Mouse (Mus musculus) hindbrain, embryonic 12.5 days (tissue): ENCODE data around the gene Zfp467. TPM values are rescaled to one million over a fixed set of nuclear protein-coding genes. Genes with fewer than 3 reads are reported as not detected.

Experiments
- ATAC-seq: fragments of 200-750 bp; cut with Nextera tagmentation; 2 replicates; pipeline ENCODE4 v1.8.0; 2017; ENCODE audit warnings: moderate TSS enrichment; ENCODE audit not compliant: low FRiP score
- H3K27ac ChIP-seq: fragments of 300-500 bp; sonication (generic); 2 replicates; pipeline ENCODE4 v1.5.1; 2016; ENCODE audit warnings: mild to moderate bottlenecking
- H3K27me3 ChIP-seq: fragments of 300-500 bp; sonication (generic); 2 replicates; pipeline ENCODE4 v1.6.1; 2016; ENCODE audit warnings: mild to moderate bottlenecking
- H3K36me3 ChIP-seq: fragments of 300-500 bp; sonication (generic); 2 replicates; pipeline ENCODE4 v1.6.1; 2016; ENCODE audit warnings: mild to moderate bottlenecking
- H3K4me1 ChIP-seq: fragments of 300-500 bp; sonication (generic); 2 replicates; pipeline ENCODE4 v1.6.1; 2016
- H3K4me2 ChIP-seq: fragments of 300-500 bp; sonication (generic); replicated peaks from 2 replicates; pipeline ENCODE4 v1.6.1; 2016; ENCODE audit warnings: mild to moderate bottlenecking
- H3K4me3 ChIP-seq: fragments of 300-500 bp; sonication (generic); 2 replicates; pipeline ENCODE4 v1.5.1; 2016; ENCODE audit warnings: mild to moderate bottlenecking
- H3K9ac ChIP-seq: fragments of 300-500 bp; sonication (generic); 2 replicates; pipeline ENCODE4 v1.6.1; 2016; ENCODE audit warnings: mild to moderate bottlenecking, moderate library complexity
- H3K9me3 ChIP-seq: fragments of 300-500 bp; sonication (generic); replicated peaks from 2 replicates; pipeline ENCODE4 v1.6.1; 2016; ENCODE audit warnings: mild to moderate bottlenecking
- WGBS: fragments of 180-500 bp; shearing (Covaris S2); methylation state at CpG from one replicate; pipeline ENCODE4 v1.1.7; 2016; 5-methylcytosine and 5-hydroxymethylcytosine counted together
- polyA plus RNA-seq: library from polyadenylated mRNA; unstranded; fragments of >200 nt; fragmentation: Nextera tagmentation; extraction: Ambion mirVana; gene quantifications from 2 replicates; pipeline ENCODE4 v1.2.1, GENCODE M21; 2016

Gene Zfp467
- polyA plus RNA-seq, 1 experiment from 2014 or later: 22.2 TPM

DNA sequence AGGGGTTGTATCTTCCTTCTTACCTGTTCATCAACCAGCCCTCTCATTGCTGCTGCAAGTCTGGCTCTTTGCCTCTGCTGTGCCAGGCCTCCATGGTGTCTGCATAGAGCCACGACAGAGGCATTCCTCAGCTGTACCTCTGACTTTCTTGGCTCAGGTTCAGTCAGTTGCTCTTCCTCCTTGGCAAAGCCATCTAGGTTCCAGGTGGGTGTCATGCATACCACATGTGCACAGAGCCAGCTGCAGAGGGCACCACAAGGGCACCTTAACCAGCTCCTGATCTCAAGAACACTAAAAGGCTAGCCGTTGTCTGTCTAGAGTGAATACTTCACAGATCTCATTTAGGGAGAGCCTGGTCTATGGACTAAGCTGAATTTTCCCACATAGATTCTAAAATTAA lies 29.1 kb downstream of the Zfp467 start:
- ATAC-seq: no peak
- Histone ChIP-seq H3K9ac (no peak overlapping the region), H3K9me3 (no peaks in the 10 kb centered on the region), H3K4me1 (peaks cover 7% of the 10 kb centered on the region; the same call in 1 of the 2 replicates), H3K27ac (no peak overlapping the region), H3K36me3 (peaks cover 73% of the 10 kb centered on the region), H3K4me3 (no peak overlapping the region), H3K27me3 (no peaks in the 10 kb centered on the region), H3K4me2 (no peak overlapping the region)
- 91% methylated on average over 2 of the region's 2 CpGs for WGBS

DNA sequence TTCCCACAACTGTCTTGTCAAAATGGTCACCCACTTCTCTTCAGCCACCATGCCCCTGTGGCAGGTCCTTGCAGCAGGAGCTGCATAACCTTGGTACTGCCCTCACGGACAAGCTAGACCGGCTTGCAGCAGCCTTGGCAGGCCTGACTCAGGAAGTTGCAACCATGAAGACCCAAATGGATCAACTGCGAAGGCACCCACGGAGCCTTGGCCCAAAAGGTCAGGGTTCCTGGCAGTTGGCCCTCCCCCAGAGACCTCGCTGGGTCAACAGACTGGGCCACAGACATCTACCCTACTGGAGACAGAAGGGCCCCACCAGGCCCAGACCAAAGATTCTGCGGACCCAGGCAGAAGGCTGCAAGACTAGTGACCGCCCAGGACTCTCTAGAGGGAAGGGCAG lies 30.0 kb downstream of the Zfp467 start:
- no peaks in the 10 kb centered on the region for H3K9me3 ChIP-seq
- H3K4me2 ChIP-seq: no peak overlapping the region
- no peaks in the 10 kb centered on the region for H3K27me3 ChIP-seq
- H3K9ac ChIP-seq: no peak overlapping the region
- H3K4me1 ChIP-seq: 0 out of 2 replicates have a peak, but pooled peaks cover 3% of the 10 kb centered on the region
- H3K4me3 ChIP-seq: no peak overlapping the region
- no peak for ATAC-seq
- 91% methylated on average over 7 of the region's 7 CpGs for WGBS
- H3K27ac ChIP-seq: no peak overlapping the region
- H3K36me3 ChIP-seq: peaks cover 81% of the 10 kb centered on the region

DNA sequence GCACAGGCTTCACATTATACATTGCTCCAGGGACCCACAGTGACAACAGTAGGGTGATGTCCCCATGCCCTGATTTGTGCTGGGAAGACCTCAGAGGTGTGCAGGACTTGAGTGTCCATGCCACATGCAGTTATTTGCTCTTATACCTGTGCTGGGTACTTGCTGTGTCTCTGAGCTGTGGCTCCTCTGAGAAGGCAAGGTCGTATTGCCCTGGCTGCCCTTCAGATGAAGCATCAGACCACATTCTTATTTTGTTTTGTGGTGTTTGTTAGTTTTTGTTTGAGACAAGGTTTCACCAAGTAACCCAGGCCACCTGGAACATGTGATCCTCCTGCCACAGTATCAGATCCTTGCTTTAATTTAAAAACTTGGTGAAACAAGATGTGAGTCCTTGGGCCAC lies 30.7 kb downstream of the Zfp467 start:
- no peak overlapping the region for H3K4me3 ChIP-seq
- H3K9me3 ChIP-seq: no peaks in the 10 kb centered on the region
- peaks cover 89% of the 10 kb centered on the region for H3K36me3 ChIP-seq
- 95% methylated on average over 1 of the region's 1 CpGs for WGBS
- H3K9ac ChIP-seq: no peak overlapping the region
- H3K27me3 ChIP-seq: no peaks in the 10 kb centered on the region
- no peaks in the 10 kb centered on the region for H3K4me1 ChIP-seq
- no peak overlapping the region for H3K27ac ChIP-seq
- no peak for ATAC-seq
- H3K4me2 ChIP-seq: no peak overlapping the region

DNA sequence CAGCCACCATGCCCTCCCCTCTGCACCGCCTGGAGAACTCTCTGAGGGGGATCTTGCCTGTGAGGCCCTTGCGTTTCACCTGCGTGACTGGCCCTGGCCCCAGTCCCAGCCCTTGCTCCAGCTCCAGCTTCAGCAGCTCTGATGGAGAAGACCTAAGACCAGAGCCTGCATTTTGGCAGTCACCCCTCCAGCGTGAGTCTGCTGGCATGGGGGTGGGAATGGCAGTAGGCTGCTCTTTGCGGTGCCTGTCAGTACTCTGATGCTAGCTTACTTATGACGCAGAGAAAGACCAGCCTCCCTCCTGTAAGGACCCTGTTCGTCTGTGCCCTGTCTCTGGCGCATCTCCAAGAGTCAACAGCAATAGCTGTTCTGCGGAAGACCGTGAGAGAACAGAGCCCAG lies 32.5 kb downstream of the Zfp467 start:
- Histone ChIP-seq H3K4me1 (no peaks in the 10 kb centered on the region), H3K4me3 (no peak overlapping the region), H3K27me3 (no peaks in the 10 kb centered on the region), H3K9ac (no peak overlapping the region), H3K9me3 (no peaks in the 10 kb centered on the region), H3K27ac (no peak overlapping the region), H3K36me3 (peaks cover 99% of the 10 kb centered on the region), H3K4me2 (no peak overlapping the region)
- WGBS: 93% methylated on average over 10 of the region's 10 CpGs
- no peak for ATAC-seq

DNA sequence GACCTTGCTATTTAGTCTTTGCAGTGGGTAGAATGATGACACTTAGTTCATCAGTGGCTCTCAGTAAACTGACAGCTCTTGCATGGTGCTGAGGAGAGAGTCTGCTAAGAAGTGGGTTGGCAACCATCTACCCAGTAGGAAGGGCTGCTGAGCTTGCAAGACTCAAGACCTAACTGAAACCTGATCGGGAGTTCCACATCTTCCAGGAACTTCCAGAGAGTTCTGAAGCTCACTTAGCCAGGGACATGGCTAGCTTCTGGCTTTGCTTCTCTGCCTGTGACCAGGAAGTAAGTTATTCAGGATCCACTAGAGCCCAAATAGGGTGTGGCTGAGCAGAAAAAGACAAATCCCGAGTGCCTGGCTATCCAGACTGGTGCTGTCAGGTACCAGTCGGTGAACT lies 33.0 kb downstream of the Zfp467 start:
- 92% methylated on average over 3 of the region's 3 CpGs for WGBS
- no peak overlapping the region for H3K27ac ChIP-seq
- no peak overlapping the region for H3K4me3 ChIP-seq
- H3K9me3 ChIP-seq: no peaks in the 10 kb centered on the region
- ATAC-seq: no peak
- no peaks in the 10 kb centered on the region for H3K27me3 ChIP-seq
- H3K4me2 ChIP-seq: no peak overlapping the region
- no peak overlapping the region for H3K9ac ChIP-seq
- H3K4me1 ChIP-seq: no peaks in the 10 kb centered on the region
- peaks cover 99% of the 10 kb centered on the region for H3K36me3 ChIP-seq

DNA sequence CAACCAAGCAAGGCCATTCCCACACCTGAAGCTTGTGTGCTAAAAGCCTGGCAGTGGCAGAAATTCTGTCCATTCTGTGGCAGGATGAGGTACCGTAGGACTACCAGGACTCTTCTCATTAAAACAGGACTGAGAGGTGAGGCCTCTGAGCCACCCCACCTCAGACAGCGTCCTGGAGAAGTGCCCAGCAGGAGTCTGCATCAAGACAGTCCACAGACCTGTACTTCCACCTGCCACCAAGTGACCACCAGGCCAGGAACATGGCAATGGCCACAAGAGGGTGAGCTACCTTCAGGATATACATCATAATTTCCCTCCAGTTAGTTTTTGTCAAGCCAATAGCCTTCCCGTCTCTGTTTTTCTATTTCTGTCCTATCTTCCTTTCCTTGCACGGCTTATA lies 33.5 kb downstream of the Zfp467 start:
- Histone ChIP-seq H3K36me3 (peaks cover 100% of the 10 kb centered on the region), H3K27me3 (no peaks in the 10 kb centered on the region), H3K9ac (no peak overlapping the region), H3K4me2 (no peak overlapping the region), H3K9me3 (no peaks in the 10 kb centered on the region), H3K4me3 (no peak overlapping the region), H3K4me1 (no peaks in the 10 kb centered on the region), H3K27ac (no peak overlapping the region)
- WGBS: 91% methylated on average over 4 of the region's 4 CpGs
- no peak for ATAC-seq

DNA sequence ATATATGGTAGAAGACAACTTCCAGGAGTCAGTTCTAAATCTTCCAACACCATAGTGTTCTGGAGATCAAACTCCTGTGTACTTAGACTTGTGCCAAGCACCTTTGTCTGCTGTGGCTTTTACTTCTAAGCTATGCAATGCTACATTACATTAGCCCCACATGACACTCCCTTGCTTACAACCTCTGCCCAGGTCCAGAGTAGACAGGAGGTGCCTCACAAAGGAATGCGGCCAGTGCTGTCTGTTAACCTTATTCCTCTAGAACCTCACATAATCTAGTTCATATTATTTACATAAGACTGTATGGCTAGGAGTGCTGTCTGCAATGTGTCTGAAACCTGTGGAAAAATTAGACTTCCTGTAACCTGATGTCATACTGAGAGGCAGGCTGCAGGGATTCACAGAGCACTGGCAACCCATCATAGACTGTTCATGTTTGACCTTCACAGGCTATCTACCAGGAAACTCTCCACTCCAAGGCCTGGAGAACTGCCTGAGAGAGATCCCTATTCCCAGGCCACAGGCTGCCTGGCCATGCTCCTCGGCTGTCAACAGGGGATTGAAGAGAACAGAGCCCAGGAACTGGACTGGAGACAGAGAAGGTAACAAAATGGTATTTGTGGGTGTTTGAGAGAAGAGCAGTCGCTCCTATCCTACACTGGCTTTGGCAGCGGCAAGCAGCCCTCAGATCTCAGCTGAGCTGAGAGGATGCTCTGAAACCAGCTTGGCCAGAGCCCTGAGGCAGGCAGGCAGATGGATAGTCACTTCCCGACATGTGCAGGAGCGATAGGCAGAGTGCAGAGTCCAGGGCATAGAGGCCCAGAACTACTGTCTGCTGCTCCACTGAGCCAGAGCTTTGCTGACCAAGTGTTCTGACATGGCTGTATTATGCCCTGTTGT lies 34.2 kb downstream of the Zfp467 start:
- 96% methylated on average over 6 of the region's 6 CpGs for WGBS
- Histone ChIP-seq H3K27me3 (no peaks in the 10 kb centered on the region), H3K9me3 (no peaks in the 10 kb centered on the region), H3K27ac (no peak overlapping the region), H3K4me3 (no peak overlapping the region), H3K9ac (no peak overlapping the region), H3K4me1 (no peaks in the 10 kb centered on the region), H3K4me2 (no peak overlapping the region), H3K36me3 (peaks cover 100% of the 10 kb centered on the region)
- no peak for ATAC-seq

DNA sequence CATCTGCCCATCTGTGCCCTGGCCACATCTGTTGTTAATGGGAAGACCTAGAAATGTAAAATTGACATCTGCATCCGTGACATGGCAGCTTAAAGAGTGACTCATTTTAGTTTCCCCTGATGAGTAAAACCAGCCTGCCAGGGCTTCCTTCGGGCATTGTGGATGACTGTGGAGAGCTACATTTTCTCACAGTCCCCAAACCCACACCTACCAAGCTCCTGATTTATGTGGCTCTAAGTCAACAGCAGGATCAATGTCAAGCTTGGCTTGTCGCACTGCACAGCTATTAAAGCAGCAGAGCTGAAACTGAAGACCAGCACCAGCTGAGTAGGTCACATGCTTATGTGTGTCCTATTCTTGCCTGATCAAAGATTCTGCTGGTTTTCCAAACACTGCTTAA lies 35.1 kb downstream of the Zfp467 start:
- Histone ChIP-seq H3K4me2 (no peak overlapping the region), H3K9ac (no peak overlapping the region), H3K4me1 (no peaks in the 10 kb centered on the region), H3K27ac (no peak overlapping the region), H3K4me3 (no peak overlapping the region), H3K27me3 (no peaks in the 10 kb centered on the region), H3K36me3 (peaks cover 99% of the 10 kb centered on the region), H3K9me3 (no peaks in the 10 kb centered on the region)
- WGBS: 87% methylated on average over 3 of the region's 3 CpGs
- no peak for ATAC-seq

DNA sequence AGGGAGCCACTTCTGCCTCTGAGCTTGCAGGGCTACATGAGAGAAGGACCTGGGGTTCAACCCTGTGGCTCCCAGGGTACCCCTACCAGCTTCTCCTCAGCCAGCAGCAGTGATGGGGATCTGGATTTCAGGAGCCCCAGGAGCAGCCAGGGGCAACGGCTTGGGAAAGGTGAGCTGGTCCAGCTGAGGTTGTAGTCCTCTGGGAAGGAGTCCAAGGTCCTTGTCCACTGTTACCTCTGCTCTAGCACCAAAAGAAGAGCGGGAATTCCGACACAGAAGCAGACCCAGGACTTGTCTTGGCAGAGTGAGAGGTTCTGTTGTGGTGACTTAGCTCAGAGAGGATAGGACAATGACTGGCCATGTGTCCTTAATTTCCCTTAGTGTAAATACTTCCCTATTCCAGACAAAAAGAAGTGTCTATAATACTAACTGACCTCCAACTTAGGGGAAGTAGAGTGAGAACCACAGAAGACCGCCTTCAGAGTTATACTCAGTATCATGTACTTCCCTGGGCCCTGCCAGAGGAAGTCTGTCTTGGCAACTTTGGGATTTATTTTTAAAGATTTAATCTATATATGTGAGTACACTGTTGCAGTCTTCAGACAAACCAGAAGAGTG lies 35.8 kb downstream of the Zfp467 start:
- WGBS: 98% methylated on average over 4 of the region's 4 CpGs
- no peak for ATAC-seq
- H3K27me3 ChIP-seq: no peaks in the 10 kb centered on the region
- H3K27ac ChIP-seq: no peak overlapping the region
- peaks cover 99% of the 10 kb centered on the region for H3K36me3 ChIP-seq
- no peaks in the 10 kb centered on the region for H3K4me1 ChIP-seq
- no peak overlapping the region for H3K4me3 ChIP-seq
- no peaks in the 10 kb centered on the region for H3K9me3 ChIP-seq
- H3K4me2 ChIP-seq: no peak overlapping the region
- H3K9ac ChIP-seq: no peak overlapping the region

DNA sequence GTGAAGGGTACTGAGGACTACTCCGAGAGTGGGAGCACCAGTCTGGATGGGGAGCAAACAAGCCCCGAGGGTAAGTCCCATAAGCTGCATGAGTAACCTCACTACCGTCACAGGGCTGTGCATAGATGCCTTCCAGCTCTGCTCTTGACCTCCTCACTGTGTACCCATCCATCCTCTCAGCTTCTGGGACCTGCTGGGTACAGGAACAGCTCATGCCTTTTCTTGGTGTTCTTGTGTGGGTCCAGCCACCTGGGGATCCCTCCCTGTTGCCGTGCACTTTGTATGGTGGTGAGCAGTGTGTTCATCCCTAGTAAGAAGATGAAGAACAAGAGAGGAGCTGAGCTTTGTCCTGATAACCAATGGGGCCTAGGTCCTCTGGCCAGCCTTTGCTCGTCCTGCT lies 41.6 kb downstream of the Zfp467 start:
- H3K9me3 ChIP-seq: no peaks in the 10 kb centered on the region
- H3K4me1 ChIP-seq: no peaks in the 10 kb centered on the region
- H3K27me3 ChIP-seq: no peaks in the 10 kb centered on the region
- H3K4me2 ChIP-seq: no peak overlapping the region
- ATAC-seq: no peak
- no peak overlapping the region for H3K4me3 ChIP-seq
- no peak overlapping the region for H3K9ac ChIP-seq
- H3K36me3 ChIP-seq: peaks cover 52% of the 10 kb centered on the region
- H3K27ac ChIP-seq: no peak overlapping the region
- 99% methylated on average over 5 of the region's 5 CpGs for WGBS

DNA sequence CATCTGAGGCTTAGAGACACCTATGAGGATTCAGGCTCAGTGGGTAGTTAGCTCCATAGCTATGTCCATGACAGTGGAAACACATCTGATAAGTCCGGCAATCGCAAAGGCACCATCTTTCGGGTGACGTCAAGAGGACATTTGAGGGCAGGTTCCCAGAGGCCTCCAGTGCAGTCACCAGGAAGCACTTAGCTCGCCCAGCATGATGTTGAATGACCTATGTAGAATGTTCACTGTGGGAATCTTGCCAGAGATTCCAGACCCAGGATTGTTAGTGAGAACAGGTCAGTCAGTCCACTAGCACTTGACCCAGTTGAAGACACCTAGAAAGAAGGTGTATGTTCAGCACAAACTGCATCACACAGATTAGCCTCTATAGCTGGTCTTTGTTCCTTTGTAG lies 45.7 kb downstream of the Zfp467 start:
- no peak for ATAC-seq
- WGBS: 96% methylated on average over 5 of the region's 5 CpGs
- H3K9me3 ChIP-seq: no peaks in the 10 kb centered on the region
- H3K9ac ChIP-seq: no peak overlapping the region
- no peak overlapping the region for H3K4me3 ChIP-seq
- no peak overlapping the region for H3K4me2 ChIP-seq
- H3K4me1 ChIP-seq: peaks cover 16% of the 10 kb centered on the region
- H3K27me3 ChIP-seq: no peaks in the 10 kb centered on the region
- no peak overlapping the region for H3K27ac ChIP-seq
- peaks cover 12% of the 10 kb centered on the region for H3K36me3 ChIP-seq

DNA sequence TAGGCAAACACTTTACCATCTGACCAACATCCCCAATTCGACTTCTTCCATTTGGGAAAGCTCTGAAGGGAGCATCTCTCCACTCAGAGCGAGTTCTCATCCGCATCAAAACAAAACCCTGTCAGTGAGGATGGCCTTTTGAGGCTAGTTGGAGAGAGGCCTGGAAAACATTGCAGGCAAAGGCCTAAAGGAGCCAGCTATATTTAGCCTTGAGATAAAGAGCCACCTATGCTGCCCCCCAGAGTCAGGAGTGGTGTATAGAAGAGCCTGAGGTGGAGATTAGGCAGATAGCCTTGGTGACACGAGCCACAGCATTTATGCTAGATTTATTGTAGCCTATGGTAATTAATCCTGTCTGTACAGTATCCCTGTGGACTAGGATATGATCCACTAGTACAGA lies 48.3 kb downstream of the Zfp467 start:
- peaks cover 17% of the 10 kb centered on the region for H3K4me1 ChIP-seq
- no peak overlapping the region for H3K4me3 ChIP-seq
- WGBS: 67% methylated on average over 4 of the region's 4 CpGs
- no peak for ATAC-seq
- H3K9ac ChIP-seq: 0 out of 2 replicates have a peak overlapping the region, but pooled peaks have one; percentile 3
- no peaks in the 10 kb centered on the region for H3K9me3 ChIP-seq
- no peak overlapping the region for H3K4me2 ChIP-seq
- H3K27me3 ChIP-seq: no peaks in the 10 kb centered on the region
- H3K36me3 ChIP-seq: no peaks in the 10 kb centered on the region
- no peak overlapping the region for H3K27ac ChIP-seq

DNA sequence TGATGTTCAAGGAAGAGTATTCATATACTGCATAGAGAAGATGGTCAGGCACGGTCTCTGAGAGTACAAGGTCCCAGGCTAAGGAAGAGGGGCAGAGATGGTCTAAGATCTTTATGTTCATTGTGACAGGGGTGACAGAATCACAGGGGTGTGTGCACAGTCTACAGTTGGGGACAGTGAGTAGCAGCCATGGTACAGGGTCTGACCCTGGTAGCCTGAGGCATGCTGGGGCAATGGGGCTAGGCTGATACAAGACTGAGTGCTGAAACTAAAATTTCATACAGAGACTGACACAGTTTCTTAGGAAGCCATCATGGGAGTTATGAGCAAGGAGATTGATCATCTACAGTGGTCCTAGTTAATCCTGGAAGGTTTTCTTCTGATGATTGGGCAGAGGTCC lies 48.9 kb downstream of the Zfp467 start:
- H3K4me2 ChIP-seq: peak overlapping the region; percentile 68
- WGBS: 100% methylated on average over 1 of the region's 1 CpGs
- no peak overlapping the region for H3K27ac ChIP-seq
- H3K9me3 ChIP-seq: no peaks in the 10 kb centered on the region
- peaks cover 17% of the 10 kb centered on the region for H3K4me1 ChIP-seq
- H3K36me3 ChIP-seq: no peaks in the 10 kb centered on the region
- H3K9ac ChIP-seq: peak overlapping the region; percentile 82; the same call in 1 of the 2 replicates
- ATAC-seq: no peak
- peak overlapping the region; percentile 71; the same call in 1 of the 2 replicates for H3K4me3 ChIP-seq
- H3K27me3 ChIP-seq: no peaks in the 10 kb centered on the region
